Mouse (Mus musculus) lung, postnatal 14 days (tissue): Measurements from ENCODE around the gene Cyp2d11.

Experiments
- DNase-seq: peaks from one replicate; pipeline ENCODE4 v3.0.0; 2021

The Cyp2d11 gene

DNA sequence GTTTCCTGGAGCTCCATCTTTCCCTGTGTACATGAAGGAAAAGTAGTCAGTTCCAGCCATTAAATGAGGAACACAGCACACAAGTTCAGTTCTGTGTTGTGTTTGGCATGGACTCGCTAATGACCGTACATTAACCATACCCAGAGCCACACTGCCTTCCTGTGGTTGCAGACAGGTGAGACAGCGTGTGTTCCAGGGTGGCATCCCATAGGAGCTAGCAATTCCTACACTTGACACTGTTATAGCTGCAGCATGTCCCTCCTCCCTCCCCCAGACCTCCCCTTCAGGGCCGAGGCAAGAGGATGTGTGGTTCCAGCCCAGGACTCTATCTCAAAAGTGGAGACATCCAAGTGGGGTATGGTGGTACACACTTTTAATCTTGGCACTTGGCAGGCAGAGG, 43.5 kb downstream of the Cyp2d11 start:
- no peak for DNase-seq

DNA sequence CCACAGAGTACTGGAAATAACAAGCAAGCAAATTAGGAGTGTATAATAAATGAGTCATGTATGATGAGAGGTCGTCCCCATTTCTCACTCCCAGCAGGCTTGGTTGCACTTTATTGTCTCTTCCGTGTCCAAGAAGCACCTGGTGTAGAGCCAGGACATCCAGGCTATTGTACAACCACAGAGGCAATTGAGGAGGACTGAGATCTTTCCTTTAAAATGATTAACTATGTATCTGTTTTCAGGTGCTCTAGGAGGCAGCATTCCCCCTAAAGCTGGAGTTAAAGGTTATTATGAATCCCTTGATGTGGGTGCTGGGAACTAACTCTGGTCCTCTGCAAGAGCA, 44.9 kb downstream of the Cyp2d11 start:
- DNase-seq, result no peak

DNA sequence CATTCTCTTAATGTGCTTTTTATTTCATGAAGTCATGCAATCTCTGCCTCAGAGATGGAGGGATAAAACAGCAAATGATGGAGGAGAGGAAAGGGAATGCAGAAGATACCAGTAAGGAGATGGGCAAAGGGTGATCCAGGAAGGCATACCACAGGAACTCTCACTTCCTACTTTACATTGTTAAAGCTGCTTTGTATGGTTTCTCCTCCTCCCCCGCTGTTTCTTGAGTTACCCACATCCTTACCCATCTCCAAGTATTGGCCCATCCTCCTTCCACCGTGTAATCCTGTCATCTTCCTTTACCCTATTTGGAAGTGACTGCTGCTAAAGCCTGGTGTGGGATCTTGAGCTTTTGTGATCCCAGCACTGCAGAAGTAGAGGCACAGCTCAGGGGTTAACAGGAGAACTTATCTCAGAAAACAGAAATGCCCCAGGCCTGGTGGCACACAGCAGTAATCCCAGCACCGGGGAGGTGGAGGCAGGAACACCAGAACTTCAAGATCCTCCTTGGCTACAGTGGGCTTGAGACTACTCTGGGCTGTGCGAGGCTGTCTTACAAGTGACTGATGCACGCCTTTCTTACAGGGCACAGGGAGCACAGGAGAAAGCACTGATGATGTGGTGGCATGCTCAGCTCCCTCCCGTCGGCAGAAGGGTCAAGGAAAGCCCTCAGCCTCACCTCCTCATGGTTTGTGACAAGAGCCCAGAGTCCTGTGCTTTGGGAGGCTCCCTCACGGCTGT, 45.4 kb downstream of the Cyp2d11 start:
- DNase-seq, result no peak

DNA sequence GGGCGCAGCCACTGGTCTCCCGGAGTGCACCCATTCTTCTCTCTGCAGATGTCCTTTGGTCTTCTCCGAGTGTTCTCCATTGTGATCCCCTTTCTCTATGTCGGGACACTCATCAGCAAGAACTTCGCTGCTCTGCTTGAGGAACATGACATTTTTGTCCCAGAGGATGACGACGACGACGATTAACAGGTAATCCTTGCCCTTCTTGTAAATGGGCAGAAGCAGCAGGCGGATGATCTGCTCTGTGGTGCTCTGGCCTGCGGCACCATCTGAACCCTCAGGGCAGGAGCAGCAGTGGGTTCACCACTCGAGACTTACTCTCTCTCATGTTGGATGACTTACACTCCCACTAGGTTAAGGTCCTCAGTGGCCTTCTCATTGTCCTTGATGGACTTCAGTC, 46.0 kb downstream of the Cyp2d11 start:
- no peak for DNase-seq

DNA sequence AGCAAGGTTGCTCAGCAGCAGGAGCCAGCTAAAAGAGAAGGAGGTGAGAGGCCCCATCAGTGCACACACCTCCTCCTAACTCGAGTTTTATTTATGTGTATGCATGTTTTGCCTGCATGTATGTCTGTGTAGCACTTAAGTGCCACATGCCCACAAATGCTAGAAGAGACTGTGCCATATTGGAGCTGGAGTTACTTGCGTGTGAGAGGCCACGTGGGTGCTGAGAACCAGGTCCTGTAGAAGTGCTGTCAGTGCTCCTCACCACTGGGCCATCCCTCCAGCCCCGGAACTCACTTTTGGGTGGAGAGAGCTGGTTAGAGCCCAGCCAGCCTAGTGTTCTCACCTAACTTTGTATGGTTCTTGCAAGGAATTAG, 46.5 kb downstream of the Cyp2d11 start:
- DNase-seq, result no peak

DNA sequence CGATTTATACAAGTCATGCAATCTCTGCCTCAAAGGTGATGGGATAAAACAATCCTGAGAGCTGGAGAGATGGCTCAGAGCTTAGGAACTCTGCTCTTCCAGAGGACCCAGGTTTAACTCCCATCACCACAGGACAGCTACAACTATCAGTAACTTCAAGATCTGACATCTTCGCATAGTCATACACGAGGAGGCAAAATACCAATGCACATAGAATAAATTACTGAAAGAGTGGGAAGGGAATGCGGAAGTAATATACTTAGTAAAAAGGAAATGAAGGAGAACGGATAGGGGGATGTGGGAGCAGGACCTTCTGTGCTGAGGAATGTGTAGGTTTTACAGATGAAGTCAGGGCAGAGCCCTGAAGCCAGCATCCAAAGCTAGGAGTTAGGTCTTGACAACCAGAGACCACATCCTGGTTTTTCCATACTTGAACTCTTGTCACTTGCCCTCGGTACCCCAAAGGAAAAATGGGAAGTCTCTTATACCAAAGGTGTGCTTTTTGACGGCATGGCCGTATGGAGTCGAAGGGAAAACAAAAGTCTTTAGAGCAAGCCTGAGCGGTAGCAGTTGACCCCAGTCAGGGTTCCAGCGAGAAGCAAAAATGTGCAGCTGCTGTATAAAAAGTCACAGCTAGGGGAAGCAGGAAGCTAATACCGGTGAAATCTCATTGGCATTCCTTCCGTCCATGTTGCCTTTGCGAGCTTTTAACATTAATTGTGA, 47.1 kb downstream of the Cyp2d11 start:
- DNase-seq, result no peak

DNA sequence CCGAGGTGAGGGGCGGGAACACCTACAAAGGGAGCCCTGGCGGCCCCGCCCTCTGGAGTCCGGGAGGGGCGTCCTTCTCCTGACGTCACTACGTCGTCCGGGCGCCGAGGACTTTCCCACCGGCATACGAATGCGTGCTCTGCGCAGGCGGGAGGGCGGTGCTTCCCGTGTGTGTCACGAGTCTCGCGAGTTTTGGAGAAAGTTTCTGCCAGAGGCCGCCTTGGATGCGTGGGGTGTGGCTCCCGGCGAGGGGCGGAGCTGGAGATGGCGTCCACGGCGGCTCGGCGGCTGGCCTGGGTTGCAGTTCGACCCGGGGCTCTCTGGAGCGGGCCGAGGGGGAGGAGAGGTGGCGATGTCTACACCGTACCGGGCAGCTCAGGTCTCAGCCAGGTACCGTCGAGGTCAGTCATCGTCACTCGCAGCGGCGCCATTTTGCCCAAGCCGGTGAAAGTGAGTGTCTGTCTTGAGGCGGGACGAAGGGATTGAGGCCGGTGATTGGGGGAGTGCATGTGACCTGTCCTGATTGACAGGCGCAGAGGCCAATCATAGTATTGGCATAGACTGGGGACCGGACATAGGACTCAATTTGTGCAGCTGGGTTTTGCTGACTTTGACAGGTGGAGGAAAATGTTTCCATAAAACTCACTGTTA, 47.9 kb downstream of the Cyp2d11 start:
- DNase-seq, result peak; percentile 99

DNA sequence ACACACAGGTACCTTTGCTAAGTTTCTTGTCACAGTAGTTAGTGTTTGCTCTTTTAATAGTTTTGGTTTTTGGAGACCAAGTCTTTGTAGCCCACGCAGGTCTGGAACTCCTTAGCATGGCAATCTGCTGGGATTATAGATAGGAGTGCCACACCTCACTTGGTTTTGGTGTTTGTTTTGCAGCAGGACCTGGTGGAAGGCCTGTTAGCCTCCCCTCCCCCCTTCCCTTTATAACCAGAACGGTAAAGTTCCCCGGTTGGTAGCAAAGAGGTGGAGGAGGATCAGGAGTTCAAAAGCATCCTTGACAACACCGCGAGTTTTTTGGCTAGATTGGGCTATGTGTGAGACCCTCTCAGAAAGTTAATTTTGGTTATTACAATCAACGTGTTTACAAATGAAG, 48.9 kb downstream of the Cyp2d11 start:
- no peak for DNase-seq

DNA sequence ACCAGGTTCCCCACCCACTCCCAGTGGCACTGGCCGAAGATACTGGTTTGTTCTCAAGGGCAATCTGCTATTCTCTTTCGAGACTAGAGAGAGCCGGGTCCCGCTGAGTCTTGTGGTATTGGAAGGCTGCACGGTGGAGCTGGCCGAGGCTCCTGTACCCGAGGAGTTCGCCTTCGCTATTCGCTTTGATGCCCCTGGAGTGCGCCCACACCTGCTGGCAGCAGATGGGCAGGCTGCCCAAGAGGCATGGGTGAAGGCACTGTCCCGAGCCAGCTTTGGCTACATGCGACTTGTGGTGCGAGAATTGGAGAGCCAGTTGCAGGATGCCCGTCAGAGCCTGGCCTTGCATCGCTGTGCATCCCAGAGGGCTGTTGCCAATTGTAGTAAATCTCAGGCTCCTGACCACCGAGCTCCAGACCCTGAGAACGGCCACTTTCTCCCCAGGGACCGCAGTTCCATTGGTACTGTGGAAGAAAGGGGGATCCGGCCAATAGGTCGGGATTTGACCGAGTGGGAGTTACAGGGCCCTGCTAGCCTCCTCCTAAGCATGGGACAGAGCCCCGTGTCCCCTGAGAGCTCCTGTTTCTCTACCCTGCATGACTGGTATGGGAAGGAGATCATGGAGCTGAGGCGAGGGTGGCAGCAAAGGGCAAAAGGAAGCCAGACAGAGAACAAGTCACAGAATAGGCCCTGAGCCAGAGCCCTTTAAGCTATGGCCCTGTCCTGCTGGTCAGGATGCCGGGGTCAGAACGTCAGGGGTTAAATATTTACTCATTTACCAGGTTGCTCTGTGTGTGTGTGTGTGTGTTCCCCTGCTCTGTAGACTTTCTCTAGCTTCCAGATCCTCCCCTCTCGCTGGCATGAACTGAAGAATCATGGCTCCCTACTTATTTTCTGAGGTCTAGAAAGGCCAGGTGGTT, 50.2 kb downstream of the Cyp2d11 start:
- DNase-seq, result no peak

DNA sequence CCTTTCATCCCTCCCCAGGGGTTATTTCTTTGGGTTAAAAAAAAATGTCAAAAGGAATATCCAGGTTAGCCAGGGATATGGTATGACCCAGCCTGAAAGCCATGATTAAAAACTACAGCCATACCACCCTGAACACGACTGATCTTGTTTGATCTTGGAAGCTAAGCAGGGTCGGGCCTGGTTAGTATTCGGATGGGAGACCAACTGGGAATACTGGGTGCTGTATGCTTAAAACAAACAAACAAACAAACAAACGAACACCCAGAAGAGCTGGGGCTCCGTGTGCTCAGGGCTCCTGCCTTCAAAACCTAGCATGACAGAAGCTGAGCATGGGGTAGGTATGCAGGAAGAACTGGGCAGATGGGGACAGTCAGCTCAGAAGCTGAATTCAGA, 51.3 kb downstream of the Cyp2d11 start:
- DNase-seq, result no peak

DNA sequence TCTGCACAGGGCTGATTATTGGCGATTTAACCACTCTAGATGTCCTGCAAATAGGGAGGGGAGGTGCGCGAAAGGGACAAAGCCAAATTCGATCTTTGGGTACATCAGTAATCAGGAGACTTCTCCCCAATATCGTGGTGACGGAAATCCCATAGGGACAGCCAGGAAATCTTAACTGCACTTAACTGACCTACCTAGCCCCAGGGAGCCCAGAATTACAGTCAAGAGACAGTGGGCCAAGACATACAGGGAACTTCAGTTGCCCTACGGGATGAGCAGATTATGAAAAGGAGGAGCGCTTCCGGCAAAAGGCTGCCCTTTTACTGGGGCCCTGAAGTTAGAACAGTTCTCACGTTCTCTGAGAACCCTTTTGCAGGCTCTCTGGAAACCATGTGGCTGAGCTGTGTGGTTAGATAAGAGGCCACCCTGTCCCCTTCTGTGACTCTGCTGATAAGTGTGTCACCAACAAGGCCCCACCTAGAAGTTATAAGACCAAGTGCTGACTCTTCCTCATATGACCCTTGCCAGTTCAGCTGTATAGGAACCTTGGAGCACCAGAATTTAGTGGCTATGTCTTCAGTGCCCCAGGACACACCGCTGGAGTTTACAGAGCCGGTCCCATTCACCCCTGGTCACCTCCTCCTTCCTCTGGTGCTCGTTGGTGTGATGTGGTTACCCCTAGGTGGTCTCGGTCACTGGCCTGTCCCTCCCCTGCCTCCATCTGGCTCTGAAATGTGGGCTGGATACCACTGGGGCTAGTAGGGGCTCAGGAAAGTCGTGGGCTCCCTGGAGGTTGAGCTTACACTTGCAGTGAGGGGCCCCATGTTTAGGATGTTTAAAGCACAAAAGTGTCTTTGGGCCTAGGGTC, 51.9 kb downstream of the Cyp2d11 start:
- no peak for DNase-seq

DNA sequence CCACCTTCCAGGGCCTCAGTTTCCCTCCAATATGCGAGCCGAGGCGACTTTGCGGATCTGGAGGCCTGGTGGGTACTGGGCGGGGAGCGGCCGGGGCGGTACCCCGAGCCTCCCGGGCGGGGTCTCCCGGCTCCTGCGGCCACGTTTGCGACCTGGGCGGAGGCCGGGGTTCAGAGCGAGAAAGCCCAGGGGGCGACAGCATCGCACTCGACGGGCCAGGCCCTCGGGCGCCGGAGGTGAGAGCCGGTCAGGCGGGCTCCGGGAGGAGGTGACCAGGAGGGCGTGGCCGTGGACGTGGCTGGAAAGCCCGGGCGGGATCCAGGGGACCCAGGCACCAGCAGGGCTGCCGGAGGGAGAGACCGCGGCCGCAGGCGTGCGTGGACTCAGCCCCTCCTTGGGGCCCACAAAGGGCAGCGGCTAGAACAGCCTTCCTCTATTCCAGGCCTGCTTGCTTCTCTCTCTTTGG, 52.8 kb downstream of the Cyp2d11 start:
- DNase-seq, result peak; percentile 63

DNA sequence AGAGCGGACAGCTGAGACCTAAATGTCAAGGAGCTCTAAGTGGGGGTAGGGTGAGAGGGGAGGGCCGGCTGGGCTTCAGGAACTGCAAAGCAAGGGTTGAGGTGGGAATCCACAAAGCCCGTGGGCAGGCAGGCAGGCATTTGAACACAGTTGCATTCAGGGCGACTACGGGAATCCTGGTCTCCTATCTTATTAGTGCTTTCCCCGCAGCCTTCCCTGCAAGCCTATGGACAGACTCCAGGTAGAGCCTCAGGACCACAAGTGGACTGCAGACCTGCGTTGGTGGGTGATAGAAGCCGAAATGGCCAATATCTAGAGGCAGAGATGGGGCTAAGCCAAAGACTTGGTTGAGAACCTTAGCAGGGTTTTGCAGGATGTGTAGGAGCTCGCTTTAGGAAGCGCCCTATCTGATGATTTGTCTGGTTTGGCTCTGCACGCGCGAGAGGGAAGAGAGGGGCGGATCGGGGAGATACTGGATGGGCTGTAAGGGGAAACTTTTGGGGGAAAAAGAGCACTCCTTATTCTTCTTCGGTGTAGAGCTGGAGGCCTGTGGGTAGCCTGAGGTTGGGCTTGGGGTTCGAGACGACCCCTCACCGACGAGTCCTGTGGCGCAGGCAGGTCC, 53.3 kb downstream of the Cyp2d11 start:
- no peak for DNase-seq

DNA sequence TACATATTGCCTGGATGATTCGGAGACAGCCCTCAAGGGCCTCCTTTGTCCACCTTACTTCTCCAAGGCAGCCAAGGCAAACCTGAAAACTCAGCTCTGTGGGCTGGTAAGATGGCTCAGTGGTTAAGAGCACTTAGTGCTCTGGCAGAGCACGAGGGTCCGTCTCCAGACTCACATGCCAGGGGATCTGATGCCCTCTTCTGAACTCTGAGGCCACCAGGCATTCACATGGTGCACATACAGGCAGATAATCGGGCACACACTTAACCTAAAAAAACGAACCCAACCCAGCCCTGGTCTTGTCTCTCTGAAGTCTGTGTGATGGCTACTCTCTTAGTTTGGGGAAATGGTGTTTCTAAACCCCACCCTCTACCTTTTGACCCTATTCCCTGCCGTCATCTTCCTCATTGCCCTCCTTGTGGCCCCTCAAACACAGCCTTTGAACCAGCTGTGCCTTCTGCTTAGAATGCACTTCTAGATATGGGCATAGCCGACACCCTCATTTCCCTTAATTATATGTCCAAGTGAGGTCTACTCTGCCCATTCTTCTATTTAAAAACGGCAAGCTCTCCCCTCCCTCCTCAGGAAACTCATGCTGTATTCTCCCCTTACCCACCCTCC, 54.1 kb downstream of the Cyp2d11 start:
- no peak for DNase-seq
